Comparison of ENCODE assay signal across 21 mouse cellular contexts in genomic region chr4:9031634-9032033, GRCm38 (mm10).
"Had no signal": no experiment of that assay in that cellular context is flagged by ENCODE, and none has a peak within 500 bp of the region (broad histone marks: within the 10 kb centered on the region; RNA-seq: fewer than 3 reads in every experiment).

No protein-coding gene starts in this region.

- H3K9me3 ChIP-seq: limb, embryonic 15.5 days; lung, embryonic 15.5 days; midbrain, embryonic 12.5 days; midbrain, embryonic 15.5 days; neural tube, embryonic 12.5 days; neural tube, embryonic 15.5 days; stomach, embryonic 15.5 days had no signal

- H3K27me3 ChIP-seq: midbrain, embryonic 12.5 days; midbrain, embryonic 15.5 days; neural tube, embryonic 12.5 days; stomach, embryonic 15.5 days had no signal

- H3K27ac ChIP-seq: limb, embryonic 15.5 days; liver, embryonic 14.5 days; lung, embryonic 15.5 days; midbrain, embryonic 12.5 days; midbrain, embryonic 15.5 days; neural tube, embryonic 12.5 days; neural tube, embryonic 15.5 days; stomach, embryonic 15.5 days had no signal

- H3K4me3 ChIP-seq: limb, embryonic 15.5 days; lung, embryonic 15.5 days; midbrain, embryonic 12.5 days; midbrain, embryonic 15.5 days; neural tube, embryonic 12.5 days; neural tube, embryonic 15.5 days; stomach, embryonic 15.5 days had no signal

- DNase-seq: kidney, adult 18-20 months; kidney, adult 9 months; kidney, postnatal 14 days; kidney, postnatal 4 days; liver, postnatal 0 days; lung, postnatal 10 days; lung, postnatal 36 days; retina, postnatal 1 day; right cerebral cortex, postnatal 25 days; spleen, adult 18-20 months; thymus, postnatal 36 days had no signal

- H3K9ac ChIP-seq: limb, embryonic 15.5 days; liver, embryonic 14.5 days; liver, postnatal 0 days; lung, embryonic 15.5 days; midbrain, embryonic 12.5 days; midbrain, embryonic 15.5 days; neural tube, embryonic 12.5 days; neural tube, embryonic 15.5 days; stomach, embryonic 15.5 days had no signal

- H3K36me3 ChIP-seq: limb, embryonic 15.5 days; lung, embryonic 15.5 days; midbrain, embryonic 12.5 days; midbrain, embryonic 15.5 days; neural tube, embryonic 12.5 days; neural tube, embryonic 15.5 days; stomach, embryonic 15.5 days had no signal

- ATAC-seq: intestine, embryonic 16.5 days; liver, postnatal 0 days; midbrain, embryonic 15.5 days had no signal

- H3K4me2 ChIP-seq: limb, embryonic 15.5 days; liver, embryonic 11.5 days; lung, embryonic 15.5 days; midbrain, embryonic 12.5 days; midbrain, embryonic 15.5 days; neural tube, embryonic 12.5 days; neural tube, embryonic 15.5 days; stomach, embryonic 15.5 days had no signal
